Mouse (Mus musculus): ENCODE measurements around the gene Grn.
"Not testable (repeated sequence)": the region's sequence is repeated elsewhere in the genome, so short reads cannot be mapped to it uniquely, and the experiment has no call there.

Gene Grn

DNA sequence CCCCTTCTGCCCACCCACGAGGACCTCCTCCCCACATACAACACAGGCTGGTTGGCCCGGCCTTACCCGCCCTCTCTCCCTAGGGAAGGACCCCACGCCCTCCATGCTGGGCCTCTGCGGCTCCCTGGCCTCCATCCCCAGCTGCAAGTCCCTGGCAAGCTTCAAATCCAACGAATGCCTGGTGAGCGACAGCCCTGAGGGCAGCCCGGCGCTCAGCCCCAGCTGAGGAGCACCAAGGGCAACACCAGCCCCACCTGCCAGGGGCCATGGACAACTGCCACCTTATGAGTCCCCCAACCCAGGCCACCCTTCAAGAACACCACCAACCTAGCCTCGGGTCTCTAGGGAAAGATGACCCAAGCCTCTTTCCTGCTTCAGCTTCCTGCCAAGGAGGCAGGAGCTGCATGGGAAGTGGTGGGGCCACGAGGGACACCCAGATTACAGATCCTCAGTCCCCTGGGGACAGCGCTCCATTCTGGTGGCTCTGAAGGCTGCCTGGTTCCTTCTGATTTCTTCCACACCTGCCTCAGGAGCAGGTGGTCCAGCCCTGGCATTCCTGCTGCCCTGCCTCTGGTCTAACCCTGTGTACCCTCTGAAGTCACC lies 28.1 kb upstream of the Grn start:
- DNase-seq (ENCODE audit: low spot score in 2 of 2): no peak

DNA sequence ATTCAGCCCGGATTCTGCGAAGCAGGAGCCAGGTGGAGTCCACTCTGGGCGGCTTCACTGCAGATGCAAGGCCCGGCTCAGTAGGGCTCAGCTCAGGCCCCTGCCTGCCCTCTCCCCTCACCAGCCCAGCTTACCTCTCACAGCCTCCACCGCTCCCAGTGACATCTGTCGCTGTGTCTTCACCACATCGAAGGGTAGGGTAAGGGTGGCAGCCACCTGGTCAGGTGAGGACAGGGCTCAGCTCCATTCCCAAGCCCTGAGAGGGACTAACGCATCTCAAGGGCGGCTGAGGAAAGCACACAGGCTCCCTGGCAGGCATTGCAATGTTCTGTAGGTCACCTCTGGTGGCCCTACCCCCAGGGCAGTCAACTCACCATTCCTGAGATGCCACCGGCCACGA lies 26.5 kb upstream of the Grn start:
- DNase-seq (ENCODE audit: low spot score in 2 of 2): no peak

GRCm38 (mm10) chr11:102404161-102405010 lies 25.7 kb upstream of the Grn start:
- DNase-seq (ENCODE audit: low spot score in 2 of 2): no peak

- DNase-seq (ENCODE audit: low spot score in 2 of 2): no peak
Measured at GRCm38 (mm10) chr11:102405544-102406285, 24.4 kb upstream of the Grn start.

DNA sequence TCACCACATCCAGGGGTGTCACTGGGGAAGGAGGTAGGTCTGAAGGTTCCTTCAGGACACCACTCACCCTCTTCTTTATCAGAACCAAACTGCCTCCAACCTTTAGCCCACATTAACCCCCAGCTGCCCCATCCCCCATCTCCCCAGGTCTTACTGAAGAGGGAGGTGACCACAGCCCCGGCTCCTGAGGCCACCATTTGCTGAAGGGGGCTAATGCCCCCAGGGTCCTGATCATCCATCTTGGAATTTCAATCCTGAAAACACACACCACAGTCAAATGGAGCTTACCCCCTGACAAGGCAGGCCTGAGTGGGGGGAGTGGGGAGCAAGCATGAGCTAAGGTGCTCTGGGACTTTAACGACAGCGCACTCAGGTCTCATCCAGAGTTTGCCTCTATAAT lies 23.7 kb upstream of the Grn start:
- no peak for DNase-seq (ENCODE audit: low spot score in 2 of 2)

- DNase-seq (ENCODE audit: low spot score in 2 of 2): peak; percentile 91
Measured at GRCm38 (mm10) chr11:102406900-102407833, 22.9 kb upstream of the Grn start.

DNA sequence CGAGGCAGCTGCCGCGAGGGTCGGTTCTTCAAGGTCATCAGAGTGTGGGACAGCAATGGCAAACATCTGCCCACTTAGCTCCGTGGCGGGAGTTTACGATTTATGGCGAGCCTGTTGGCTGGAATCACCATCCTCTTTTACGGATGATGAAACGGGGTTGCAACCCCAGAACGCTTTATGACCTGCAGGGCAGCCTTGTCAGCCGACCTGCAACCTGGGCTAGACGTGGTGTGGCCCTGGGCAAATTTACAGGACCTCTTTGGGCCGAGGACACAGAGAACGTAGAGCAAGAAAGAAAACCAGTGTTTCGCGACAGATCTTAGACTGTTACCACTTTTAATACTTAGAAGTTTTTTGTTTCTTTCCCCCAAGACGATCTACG lies 22.3 kb upstream of the Grn start, which contains the start of gene Slc25a39:
Gene Slc25a39 (minus strand): TSS at position 113 of the 382 bp plus-strand sequence.
- no peak for DNase-seq (ENCODE audit: low spot score in 2 of 2)

GRCm38 (mm10) chr11:102408344-102408876 lies 21.7 kb upstream of the Grn start:
- DNase-seq (ENCODE audit: low spot score in 2 of 2): peak; percentile 95 to 96

DNA sequence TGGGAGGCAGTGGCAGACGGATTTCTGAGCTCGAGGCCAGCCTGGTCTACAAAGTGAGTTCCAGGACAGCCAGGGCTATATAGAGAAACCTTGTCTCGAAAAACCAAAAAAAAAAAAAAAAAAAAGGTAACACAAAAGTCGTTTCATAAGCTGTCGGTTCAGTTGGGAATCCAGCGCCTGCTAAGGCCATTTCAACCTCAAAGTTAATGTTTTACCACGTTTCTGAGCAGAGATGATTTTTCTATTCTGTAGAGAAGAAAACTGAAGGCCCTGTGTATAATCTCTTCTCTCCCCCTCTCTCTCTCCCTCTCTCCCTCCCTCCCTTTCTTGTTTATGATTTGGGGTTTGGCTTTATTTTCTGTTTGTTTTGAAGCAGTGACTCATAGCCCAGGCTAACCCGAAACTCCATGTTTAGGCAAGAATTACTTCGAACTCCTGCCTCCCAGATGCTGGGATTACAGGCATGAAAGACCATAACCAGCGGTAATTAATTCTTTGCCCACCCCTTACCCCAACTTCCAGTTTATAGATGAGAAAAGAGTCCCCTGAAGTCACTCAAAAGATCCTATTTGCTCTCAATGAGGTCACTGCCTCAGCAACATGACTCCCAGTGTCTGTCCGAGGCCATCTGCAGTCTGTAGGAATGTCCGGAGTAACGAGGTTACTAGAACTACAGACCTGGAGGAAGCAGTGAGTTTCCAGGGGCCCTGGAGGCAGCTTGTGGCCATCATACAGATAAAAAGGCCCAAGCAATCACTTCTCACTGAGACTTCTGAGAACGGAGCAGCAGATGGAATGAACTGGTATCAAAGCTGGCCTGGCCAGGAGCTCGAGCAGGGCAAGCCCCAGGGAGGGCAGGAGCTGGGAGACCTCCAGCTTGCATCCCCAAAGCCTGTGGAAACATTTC lies 21.0 kb upstream of the Grn start:
- DNase-seq (ENCODE audit: low spot score in 2 of 2): no peak

- no peak for DNase-seq (ENCODE audit: low spot score in 2 of 2)
Measured at GRCm38 (mm10) chr11:102409795-102410330, 20.3 kb upstream of the Grn start.

GRCm38 (mm10) chr11:102410345-102410744 lies 19.8 kb upstream of the Grn start:
- DNase-seq (ENCODE audit: low spot score in 2 of 2): not testable (repeated sequence)

DNA sequence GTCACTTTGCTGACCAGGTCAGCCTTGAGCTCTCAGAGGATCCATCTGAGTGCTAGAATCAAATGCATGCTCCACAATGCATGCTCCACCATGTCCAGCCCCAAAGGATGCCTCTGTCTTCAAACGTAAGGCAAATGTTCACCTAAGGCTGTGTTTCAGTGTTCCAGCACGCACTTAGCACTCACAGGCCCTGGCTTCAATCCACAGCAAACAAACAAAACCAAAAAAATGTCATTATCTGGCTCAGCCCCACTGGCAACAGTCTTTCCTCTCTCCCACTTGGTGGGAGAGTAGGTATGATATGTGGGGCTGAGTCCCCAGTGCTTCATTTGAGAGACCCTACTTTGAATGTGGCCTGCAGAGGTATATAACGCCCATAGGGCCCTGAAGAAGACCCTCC lies 19.1 kb upstream of the Grn start:
- no peak for DNase-seq (ENCODE audit: low spot score in 2 of 2)

DNA sequence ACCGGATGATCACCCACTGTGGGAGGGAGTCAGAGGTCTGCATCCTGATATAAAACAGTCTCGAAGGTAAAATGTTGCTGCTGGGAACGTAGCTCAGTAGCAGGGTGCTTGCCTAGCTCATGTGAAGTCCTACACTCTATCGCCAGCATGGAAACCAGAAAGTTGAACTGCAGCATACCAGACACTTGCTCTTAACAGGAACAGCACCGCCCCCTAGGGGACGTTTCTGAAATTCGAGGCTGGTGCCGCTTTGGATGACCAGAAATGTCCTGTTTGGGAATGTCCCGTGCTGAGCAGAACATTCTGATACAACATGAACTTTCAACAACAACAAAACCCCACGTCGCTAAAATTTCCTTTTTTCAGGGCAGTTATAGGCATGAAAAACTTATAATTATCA lies 18.4 kb upstream of the Grn start:
- peak; percentile 78 to 85 for DNase-seq (ENCODE audit: low spot score in 2 of 2)

DNA sequence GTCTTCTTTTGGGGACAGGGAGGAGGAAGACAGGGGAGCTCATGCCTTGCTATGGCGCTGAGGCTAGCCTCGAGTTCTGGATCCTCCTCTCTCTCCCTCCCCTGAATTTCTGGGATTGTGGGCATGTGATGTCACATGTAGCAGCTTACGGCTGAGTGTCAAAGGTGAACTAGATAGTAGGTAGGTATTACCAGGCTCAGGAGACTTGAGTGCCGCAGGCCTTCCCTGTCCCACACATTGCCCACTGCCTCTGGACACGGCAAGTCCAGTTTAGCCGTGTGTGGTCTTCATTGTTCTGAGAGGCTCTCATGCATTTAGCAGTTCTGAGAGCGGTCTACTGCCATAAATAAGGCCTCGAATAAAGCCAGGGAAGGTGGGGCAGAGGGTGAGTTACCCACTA lies 17.1 kb upstream of the Grn start:
- DNase-seq (ENCODE audit: low spot score in 2 of 2): no peak

GRCm38 (mm10) chr11:102415034-102415802 lies 14.9 kb upstream of the Grn start:
- no peak for DNase-seq (ENCODE audit: low spot score in 2 of 2)

- DNase-seq (ENCODE audit: low spot score in 2 of 2): no peak
Measured at GRCm38 (mm10) chr11:102417160-102417559, 13.0 kb upstream of the Grn start.

GRCm38 (mm10) chr11:102418887-102419286 lies 11.2 kb upstream of the Grn start:
- no peak for DNase-seq (ENCODE audit: low spot score in 2 of 2)

DNA sequence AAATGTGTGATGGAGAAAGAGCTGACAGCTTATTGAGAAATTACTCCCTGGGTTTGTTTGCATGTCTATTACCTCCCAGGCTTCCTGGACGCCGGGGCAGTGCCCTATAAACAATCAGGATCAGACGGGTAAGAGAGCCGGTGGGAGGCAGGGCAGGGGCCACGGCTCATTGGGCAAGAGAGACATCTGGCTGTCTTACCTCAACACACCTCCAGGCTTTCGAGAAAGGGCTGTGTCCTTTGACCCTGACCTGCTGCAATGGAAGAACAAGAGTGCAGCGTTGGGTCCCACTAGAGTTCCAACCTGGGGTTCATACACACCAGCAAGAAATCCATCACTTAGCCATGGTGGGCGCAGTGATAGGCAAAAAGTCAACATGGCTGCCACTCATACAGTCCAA lies 8.6 kb upstream of the Grn start:
- no peak for DNase-seq (ENCODE audit: low spot score in 2 of 2)

GRCm38 (mm10) chr11:102424666-102425065 lies 5.4 kb upstream of the Grn start:
- no peak for DNase-seq (ENCODE audit: low spot score in 2 of 2)

All from spleen, postnatal 36 days (tissue).